Mouse (Mus musculus): ENCODE measurements around the gene Hoxb3. TPM values are rescaled to one million over a fixed set of nuclear protein-coding genes. Genes with fewer than 3 reads are reported as not detected.

Gene Hoxb3
- polyA plus RNA-seq, 1 experiment from 2014 or later: 0.30 TPM

DNA sequence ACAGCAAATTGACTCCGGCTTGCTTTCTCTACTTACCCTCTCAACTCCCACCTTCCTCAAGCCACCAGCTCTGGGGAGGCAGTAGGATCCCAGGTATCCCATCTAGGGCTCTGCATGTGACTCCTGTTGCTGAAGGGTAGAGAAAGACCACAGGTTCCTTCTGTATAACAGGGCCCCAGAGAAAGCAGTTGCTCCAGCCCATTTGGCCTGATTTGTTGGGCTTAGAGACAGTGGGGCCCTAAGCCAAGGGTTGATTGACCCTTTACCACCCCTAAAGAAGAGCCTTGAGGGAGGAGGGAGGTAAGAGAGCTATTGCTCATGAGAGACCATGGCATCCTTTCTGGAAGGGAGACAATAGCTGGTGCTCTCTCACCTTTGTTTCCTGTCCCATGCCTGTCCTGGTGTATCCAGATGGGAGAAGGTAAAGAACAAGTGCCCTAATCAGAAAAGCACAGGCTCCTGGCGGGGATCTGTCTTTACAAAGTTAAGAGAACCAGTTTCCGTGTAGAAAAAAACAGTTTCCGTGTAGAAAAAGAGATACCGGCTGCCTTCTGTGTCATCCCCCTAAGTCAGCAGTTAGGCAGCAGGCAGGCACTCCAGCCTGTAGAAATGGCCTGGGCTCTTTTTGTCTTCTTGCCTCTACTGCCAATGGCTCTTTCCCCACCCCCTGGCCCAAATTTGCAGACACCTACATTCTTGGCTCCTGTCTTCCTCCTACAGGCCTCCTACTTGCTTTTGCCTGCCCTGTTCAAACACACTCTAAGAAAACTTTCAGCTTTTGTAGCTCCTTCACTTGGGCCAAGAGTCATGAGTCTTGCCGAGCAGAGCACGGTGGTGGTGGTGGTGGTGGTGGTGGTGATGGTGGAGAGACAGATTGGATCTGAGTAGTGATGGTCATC is 16.1 kb downstream of the Hoxb3 start:
- no peak for DNase-seq (ENCODE audit: low spot score)

- no peak for DNase-seq (ENCODE audit: low spot score)
These were observed 17.7 kb downstream of the Hoxb3 start for GRCm38 (mm10) chr11:96340698-96341365.

GRCm38 (mm10) chr11:96341701-96342575 is 18.8 kb downstream of the Hoxb3 start:
- no peak for DNase-seq (ENCODE audit: low spot score)

DNA sequence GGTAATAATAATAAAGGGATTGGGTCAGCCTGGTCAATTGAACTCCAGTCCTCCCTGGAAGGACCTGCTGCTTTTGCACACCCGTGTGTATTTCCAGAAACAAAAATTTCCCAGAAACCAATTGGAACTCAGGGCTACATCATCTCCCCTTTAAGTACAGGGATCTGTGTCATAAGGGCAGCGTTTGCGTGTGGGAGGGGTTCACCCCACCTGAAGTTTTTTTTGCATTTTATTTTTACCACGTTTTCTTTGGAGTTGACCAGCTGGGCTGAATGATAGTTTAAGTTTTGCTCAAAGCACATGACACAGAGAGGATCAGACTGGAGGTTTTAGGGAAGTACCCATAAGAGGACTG is 19.4 kb downstream of the Hoxb3 start:
- no peak for DNase-seq (ENCODE audit: low spot score)

- no peak for DNase-seq (ENCODE audit: low spot score)
These were observed 20.1 kb downstream of the Hoxb3 start for GRCm38 (mm10) chr11:96343206-96343745.

DNA sequence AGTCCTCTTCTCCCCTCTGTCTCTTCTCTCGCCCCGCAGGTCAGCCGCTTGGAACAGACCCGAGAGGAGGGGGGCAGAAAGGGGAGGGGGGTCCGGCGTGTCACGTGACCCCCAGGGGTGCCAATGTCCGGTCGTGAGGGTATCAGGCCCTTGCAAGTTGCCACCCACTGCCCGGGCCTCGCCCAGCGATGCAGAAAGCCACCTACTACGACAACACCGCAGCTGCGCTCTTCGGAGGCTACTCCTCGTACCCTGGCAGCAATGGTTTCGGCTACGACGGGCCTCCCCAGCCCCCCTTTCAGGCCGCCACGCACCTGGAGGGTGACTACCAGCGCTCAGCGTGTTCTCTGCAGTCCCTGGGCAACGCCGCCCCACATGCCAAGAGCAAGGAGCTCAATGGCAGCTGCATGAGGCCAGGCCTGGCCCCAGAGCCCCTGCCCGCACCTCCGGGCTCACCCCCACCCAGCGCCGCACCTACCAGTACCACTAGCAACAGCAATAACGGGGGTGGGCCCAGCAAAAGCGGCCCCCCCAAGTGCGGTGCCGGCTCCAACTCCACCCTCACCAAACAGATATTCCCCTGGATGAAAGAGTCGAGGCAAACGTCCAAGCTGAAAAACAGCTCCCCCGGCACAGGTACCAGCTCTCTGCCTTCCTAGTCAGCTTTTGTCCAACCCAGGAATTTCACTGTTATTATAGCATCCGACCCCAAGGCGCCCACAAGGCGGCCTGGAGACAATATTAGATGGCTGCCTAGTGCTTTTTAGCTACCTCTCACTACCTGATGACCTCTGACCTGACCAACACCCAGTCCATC is 21.1 kb downstream of the Hoxb3 start:
- no peak for DNase-seq (ENCODE audit: low spot score)

DNA sequence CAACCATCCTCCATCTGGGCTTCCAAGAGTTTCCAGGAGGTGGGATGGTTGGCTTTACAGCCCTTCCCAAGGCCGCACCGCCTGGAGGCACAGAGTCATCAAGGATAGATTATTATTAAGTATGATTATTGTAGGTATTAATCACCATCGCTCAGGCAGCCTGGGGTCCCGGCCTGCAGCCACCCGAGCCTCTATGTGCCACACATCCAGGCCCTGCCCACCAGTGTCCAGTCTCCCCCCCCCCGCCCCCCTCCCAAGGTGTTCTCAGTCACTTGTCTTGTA is 21.7 kb downstream of the Hoxb3 start:
- DNase-seq (ENCODE audit: low spot score): no peak

GRCm38 (mm10) chr11:96345220-96345892 is 22.2 kb downstream of the Hoxb3 start:
- DNase-seq (ENCODE audit: low spot score): no peak

GRCm38 (mm10) chr11:96345893-96346806 is 23.0 kb downstream of the Hoxb3 start:
- DNase-seq (ENCODE audit: low spot score): no peak

DNA sequence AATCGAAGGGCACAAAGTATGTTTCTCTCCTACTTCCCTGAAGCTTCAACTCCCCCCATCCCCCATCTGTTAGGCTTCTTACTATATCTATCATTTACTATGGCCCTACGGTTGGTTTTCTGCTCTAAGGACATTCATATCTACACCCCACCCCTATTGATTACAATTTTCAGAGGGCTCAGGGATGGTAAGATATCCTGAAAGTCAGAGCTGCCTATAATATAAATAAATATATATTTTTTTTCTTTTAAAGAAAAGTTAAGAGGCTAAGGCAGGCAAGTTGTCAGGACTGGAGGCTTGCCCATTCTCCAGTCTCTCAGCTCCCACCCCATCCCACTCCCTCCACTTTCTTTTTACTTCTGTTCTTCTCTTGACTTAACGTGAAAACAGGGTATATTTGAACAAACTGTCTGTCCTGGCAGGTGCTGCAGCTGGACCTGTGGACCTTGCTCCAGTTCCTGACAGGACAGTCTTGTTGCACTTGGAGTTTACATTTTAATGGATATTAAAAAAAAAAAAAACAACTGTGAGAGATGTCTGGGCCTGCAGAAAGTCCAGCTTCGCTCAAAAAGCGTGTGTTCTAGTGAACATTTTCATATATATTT is 23.9 kb downstream of the Hoxb3 start:
- no peak for DNase-seq (ENCODE audit: low spot score)

DNA sequence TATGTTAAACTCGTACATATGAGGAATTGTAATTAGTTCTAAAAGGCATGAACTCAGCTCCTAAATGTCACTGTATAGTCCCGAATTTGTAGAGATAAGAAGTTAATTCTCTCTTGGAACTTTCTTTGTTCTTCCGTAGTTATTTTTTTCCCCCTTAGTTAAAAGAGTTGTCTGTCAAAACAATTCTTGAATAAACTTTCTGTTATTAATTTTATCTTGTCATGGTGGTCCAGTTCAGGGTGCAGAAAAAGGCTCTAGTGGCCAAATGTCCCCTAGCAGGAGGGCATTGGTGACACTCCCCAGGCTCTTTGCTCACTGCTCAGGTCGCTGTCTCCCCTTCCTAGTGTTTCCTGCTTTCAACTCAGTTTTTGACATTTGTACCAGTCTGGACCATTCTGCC is 24.6 kb downstream of the Hoxb3 start:
- DNase-seq (ENCODE audit: low spot score): no peak

DNA sequence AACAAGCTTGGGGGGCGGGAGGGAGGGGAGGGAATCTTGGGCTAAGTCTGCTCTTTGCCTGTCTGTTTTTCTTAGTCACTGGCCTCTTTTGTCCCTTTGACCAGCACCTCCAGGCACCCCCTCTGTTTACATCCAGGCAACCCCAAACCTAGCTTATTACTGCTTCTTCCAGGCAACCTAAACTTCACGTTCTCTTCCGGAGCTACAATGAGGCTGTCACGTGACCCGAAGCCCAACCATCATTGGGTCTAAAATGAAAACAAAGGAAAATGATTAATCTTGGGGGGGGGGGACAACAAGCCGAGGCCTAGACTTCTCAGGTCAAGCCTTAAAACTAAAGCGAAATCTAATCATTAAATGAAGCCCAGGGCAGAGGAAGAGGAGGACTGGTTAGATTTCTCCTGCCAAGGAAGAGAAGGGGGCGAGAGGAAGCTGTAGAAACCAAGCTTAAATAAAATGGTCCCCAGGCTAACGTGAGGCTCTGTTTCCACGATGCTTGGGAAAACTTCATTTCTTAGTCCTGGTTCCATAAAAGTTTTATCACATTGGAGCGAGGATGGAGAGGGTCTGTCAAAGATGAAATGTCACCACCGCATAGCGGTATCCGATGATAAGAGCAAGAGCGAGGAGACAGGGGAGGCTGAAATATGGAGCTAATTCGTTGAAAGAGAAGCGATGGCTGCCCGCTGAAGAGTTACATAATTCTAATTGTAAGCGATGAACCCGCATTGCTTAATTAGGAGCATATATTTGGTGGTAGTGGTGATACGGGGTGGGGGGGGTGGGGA is 25.2 kb downstream of the Hoxb3 start:
- no peak for DNase-seq (ENCODE audit: low spot score)

DNA sequence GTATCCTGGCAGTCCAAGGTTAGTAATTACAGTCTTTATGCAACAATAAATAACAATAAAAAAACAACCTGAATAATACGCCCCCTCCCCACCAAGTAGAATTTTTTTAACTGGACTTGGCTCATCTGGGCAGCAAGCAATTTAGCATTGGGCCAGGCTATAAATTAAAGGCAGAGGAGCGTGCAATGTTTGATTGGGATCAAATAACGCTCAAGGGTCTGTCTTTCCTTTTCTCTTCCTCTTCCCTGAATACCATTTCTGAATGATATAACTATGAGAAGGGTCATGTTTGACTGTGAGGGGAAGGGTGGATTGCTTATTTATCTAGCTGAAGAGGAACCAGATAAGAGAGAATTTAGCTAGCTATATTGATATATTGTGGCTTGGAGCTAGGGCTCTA is 25.9 kb downstream of the Hoxb3 start:
- DNase-seq (ENCODE audit: low spot score): no peak

GRCm38 (mm10) chr11:96349491-96350340 is 26.6 kb downstream of the Hoxb3 start:
- no peak for DNase-seq (ENCODE audit: low spot score)

DNA sequence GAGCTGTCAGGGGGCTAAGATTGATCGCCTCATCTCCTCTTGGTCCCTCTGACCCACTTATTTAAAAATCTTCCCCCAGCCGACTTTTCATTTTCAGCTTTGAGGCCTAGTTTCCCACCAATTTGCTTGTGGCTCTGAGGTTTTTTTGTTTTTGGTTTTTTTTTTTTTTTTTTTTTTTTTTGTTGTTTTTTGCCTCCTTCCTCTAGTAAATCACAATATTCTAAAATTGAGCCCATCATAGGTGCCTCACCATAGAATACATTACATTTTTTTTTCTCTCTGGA is 27.2 kb downstream of the Hoxb3 start, which contains the start of gene Hoxb2:
TSS of gene Hoxb2 (plus strand) at position 185 of the 284 bp plus-strand sequence.
- DNase-seq (ENCODE audit: low spot score): no peak

DNA sequence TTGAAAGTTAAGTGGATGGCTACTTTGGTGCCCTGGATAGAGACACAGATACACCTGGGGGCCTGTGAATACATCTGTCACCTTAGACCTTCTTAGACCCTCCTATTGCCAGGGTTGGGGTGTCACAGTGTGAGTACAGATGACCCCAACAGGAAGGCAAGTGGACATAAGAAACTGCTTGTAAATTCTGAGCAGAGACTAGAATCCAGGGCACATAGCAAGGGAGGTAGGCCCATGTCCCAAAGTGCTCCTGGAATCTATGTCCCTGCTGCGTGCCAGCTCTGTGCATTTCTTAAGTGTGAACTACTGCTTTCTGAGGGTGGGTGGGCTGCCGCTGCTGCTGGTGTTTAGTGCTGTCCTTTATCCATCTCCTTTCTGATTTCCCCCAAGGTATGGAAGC is 27.7 kb downstream of the Hoxb3 start:
- no peak for DNase-seq (ENCODE audit: low spot score)

DNA sequence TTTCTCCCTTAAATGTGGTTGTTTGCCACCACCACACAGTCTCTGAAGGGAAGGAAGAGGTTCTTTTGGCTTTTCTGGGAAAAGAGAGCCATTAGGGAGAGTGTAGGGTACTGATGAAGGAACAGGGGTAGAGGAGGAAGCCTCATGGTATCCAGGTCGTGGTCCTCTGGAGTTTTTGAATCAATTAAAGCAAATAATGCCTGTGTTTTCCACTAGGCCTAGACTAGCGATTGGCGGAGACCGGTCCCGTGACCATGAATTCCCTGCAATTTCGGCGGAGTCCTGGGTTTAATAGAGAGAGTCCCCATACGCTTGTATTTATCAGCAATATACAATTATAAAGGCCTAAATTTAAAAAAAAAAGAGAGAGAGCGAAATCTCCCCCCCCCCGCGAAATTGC is 28.2 kb downstream of the Hoxb3 start:
- DNase-seq (ENCODE audit: low spot score): no peak

Data from thymus, postnatal 0 days (tissue).